Mouse (Mus musculus) heart, embryonic 16.5 days (tissue): ENCODE measurements at regions not wholly inside any gene's neighbourhood (a gene's known extent, or its start where the extent isn't known, plus 50 kb on each side); places are given as distances from the start of the nearest gene placed in this dataset.

Source experiments
- ATAC-seq: fragments of 200-750 bp; cut with Nextera tagmentation; replicated peaks from 2 replicates; pipeline ENCODE4 v1.8.0; 2017; ENCODE audit warnings: moderate number of reproducible peaks; ENCODE audit not compliant: insufficient read depth, low FRiP score; ENCODE audit errors: extremely low read depth
- H3K27ac ChIP-seq: fragments of 300-500 bp; sonication (generic); 2 replicates; pipeline ENCODE4 v1.5.1; 2014; ENCODE audit warnings: mild to moderate bottlenecking, low read length, control low read depth, moderate library complexity
- H3K27me3 ChIP-seq: fragments of 300-500 bp; sonication (generic); 2 replicates; pipeline ENCODE4 v1.6.1; 2014; ENCODE audit warnings: low read length, mixed read lengths; ENCODE audit not compliant: control insufficient read depth, insufficient read depth
- H3K36me3 ChIP-seq: fragments of 300-500 bp; sonication (generic); 2 replicates; pipeline ENCODE4 v1.6.1; 2014; ENCODE audit not compliant: control insufficient read depth, insufficient read depth
- H3K4me1 ChIP-seq: fragments of 300-500 bp; sonication (generic); 2 replicates; pipeline ENCODE4 v1.6.1; 2014; ENCODE audit warnings: low read length, mixed read lengths; ENCODE audit not compliant: control insufficient read depth, insufficient read depth
- H3K4me2 ChIP-seq: fragments of 300-500 bp; sonication (generic); 2 replicates; pipeline ENCODE4 v1.6.1; 2014; ENCODE audit warnings: low read depth, mild to moderate bottlenecking, control low read depth, low read length
- H3K4me3 ChIP-seq: fragments of 300-500 bp; sonication (generic); 2 replicates; pipeline ENCODE4 v1.5.1; 2014; ENCODE audit warnings: mild to moderate bottlenecking, control low read depth, low read length
- H3K9ac ChIP-seq: fragments of 300-500 bp; sonication (generic); 2 replicates; pipeline ENCODE4 v1.6.1; 2014; ENCODE audit warnings: low read length, control low read depth
- H3K9me3 ChIP-seq: fragments of 300-500 bp; sonication (generic); replicated peaks from 2 replicates; pipeline ENCODE4 v1.6.1; 2016; ENCODE audit warnings: low read length; ENCODE audit not compliant: control insufficient read depth
- WGBS: fragments of 180-500 bp; shearing (Covaris S2); extraction: QIAGEN DNeasy Blood & Tissue Kit; methylation state at CpG from one replicate; pipeline ENCODE4 v1.1.7; 2014; 5-methylcytosine and 5-hydroxymethylcytosine counted together

DNA sequence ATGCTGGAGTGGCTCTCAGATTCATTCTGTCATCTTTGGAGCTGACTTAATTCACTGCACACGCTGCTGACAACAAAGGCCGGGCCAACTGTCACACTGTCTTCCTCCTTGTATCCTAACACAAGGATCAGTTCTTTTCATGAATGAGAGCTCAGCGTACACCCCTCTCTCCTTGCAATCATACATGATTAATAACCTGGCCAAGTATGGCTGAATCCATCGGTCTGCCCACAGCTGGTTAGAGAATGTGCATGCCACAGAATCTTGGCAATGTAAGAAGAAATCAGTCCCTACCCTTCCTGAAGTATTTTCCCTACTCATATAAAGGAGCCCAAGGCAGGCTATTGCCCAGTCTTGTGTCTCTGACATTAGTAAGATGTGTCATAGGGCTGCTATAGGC, 387.4 kb upstream of the Clint1 start:
- Histone ChIP-seq H3K36me3 (no peaks in the 10 kb centered on the region), H3K27me3 (no peaks in the 10 kb centered on the region), H3K9ac (no peak overlapping the region), H3K9me3 (no peaks in the 10 kb centered on the region), H3K27ac (no peak overlapping the region), H3K4me2 (no peak overlapping the region), H3K4me3 (no peak overlapping the region), H3K4me1 (no peaks in the 10 kb centered on the region)
- 68% methylated on average over 4 of the region's 4 CpGs for WGBS
- ATAC-seq, result no peak

DNA sequence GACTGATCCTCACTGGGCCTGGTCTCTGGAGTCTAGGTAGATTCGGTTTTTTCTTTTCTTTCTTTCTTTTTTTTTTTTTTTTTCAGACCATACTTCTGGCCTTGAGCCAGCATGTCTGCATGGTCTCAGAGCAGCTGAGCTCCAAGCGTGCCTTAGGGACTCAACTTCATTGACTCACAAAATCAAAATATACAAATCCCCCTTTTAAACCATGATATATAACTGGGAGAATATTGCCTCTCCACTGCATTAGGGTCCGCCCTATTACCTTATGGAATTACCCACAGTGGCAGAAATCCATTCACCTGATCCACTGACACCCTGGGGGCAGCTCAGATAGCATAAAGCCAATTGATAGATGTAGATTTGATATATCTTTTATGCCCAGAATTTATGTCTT, 385.5 kb upstream of the Clint1 start:
- WGBS, result 64% methylated on average over 3 of the region's 3 CpGs
- Histone ChIP-seq H3K9me3 (no peaks in the 10 kb centered on the region), H3K27me3 (no peaks in the 10 kb centered on the region), H3K27ac (no peak overlapping the region), H3K9ac (no peak overlapping the region), H3K36me3 (no peaks in the 10 kb centered on the region), H3K4me1 (no peaks in the 10 kb centered on the region), H3K4me2 (no peak overlapping the region), H3K4me3 (no peak overlapping the region)
- no peak for ATAC-seq

DNA sequence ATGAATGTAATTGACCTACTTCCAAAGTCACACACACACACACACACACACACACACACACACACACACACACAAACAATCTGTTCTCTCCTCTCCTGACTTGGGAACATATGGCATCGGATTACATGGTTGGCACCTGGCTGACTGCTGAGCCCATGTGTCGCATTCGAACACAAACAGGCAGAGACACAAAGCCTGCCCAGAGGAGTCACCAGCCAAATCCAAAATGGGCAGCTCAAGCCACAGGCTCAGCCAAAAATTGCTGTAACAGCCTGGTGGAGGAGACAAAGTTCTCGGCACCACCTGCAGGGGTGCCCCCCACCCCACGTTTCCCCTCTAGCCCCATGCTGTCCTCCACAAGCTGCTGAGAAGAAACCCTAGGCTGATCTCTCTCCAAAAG, 379.7 kb upstream of the Clint1 start:
- H3K9me3 ChIP-seq, result no peaks in the 10 kb centered on the region
- ATAC-seq, result no peak
- no peaks in the 10 kb centered on the region for H3K27me3 ChIP-seq
- H3K27ac ChIP-seq, result no peak overlapping the region
- H3K4me1 ChIP-seq, result no peaks in the 10 kb centered on the region
- H3K9ac ChIP-seq, result no peak overlapping the region
- no peak overlapping the region for H3K4me2 ChIP-seq
- H3K4me3 ChIP-seq, result no peak overlapping the region
- 71% methylated on average over 5 of the region's 5 CpGs for WGBS
- no peaks in the 10 kb centered on the region for H3K36me3 ChIP-seq

DNA sequence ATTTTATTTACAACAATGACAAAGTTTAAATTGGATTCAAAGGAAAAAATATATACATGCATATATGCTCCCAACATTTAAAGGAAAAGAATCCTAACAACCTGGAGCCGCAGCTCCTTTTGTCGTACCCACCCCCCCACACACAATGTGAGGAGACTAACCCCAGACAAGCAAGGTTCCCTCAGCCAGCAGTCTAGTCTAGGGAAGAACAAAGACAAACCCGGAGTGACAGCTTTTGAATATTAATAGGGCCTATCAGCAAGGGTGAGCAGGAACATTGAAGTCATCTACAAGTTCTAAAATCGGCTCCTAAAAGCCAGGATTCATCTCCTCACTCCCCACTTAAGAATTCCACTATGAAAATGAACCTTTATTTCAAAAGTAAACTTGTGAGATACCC, 374.9 kb upstream of the Clint1 start:
- Histone ChIP-seq H3K36me3 (no peaks in the 10 kb centered on the region), H3K27me3 (no peaks in the 10 kb centered on the region), H3K9me3 (no peaks in the 10 kb centered on the region), H3K4me2 (no peak overlapping the region), H3K4me1 (no peaks in the 10 kb centered on the region), H3K9ac (no peak overlapping the region), H3K4me3 (no peak overlapping the region), H3K27ac (no peak overlapping the region)
- 65% methylated on average over 4 of the region's 4 CpGs for WGBS
- ATAC-seq, result no peak

DNA sequence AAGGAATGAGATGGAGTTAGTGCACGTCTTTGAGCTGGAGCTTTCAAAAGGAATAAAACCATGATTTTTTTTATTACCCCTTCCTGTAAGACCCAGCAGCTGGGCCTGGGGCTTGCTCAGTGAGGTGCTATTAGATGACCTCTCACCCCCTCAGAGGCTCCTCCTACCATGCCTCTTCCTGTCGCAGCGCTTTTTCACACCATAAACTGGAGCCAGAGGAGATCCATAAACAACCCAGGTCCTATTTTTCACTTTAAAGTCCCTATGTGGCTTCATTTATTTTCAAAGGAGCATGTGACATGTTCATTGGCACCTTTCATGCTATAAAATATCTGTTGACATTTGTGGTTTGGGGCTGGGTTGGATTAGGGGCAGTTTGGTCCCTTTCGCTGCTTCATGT, 365.9 kb upstream of the Clint1 start:
- Histone ChIP-seq H3K27me3 (no peaks in the 10 kb centered on the region), H3K9ac (no peak overlapping the region), H3K4me1 (no peaks in the 10 kb centered on the region), H3K36me3 (no peaks in the 10 kb centered on the region), H3K4me3 (no peak overlapping the region), H3K27ac (no peak overlapping the region), H3K9me3 (no peaks in the 10 kb centered on the region), H3K4me2 (no peak overlapping the region)
- ATAC-seq, result no peak
- WGBS, result 86% methylated on average over 4 of the region's 4 CpGs

DNA sequence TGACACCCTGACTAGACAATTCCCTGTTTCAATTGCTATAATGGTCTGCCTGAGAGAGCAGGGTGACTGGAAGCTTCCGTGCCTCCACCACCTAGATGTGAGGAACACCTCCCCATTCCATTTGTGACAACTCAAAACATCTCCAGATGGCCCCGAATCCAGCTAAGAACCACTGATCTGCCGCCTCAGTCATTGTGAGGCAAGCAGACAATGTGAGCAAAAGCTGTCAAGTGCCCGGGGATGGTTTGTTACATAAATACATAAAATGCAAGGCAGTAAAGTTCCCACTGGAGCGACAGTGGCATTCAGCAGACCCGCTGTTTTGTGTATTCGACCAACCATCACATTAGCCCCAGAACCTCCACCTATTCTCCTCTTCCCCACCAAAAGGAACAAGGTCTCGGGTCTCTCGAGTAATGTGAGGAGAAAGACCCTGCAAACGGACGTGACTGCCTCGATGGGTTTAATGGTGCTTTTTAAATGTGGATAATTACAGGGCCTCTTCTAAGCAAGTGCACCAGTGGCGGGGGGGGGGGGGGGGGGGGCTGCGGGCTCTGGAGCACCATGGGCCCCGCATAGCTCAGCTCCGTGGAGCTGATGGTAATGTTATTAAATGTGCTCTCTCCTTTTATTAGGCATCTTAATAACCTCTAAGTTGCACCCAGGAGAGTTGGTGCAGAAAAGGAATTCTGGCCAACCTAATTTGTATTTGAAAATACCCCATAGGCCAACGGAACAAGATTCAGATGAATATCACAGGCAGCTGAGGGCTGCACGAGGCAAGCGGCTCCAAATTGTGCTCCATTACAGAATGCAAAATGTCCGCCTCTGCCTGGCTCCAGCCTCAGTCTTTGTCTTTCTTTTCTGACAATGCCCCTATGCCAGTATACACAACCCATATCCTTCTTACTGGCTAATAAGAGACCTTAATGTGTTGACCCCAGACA, 360.6 kb upstream of the Clint1 start:
- no peaks in the 10 kb centered on the region for H3K9me3 ChIP-seq
- H3K4me1 ChIP-seq, result no peaks in the 10 kb centered on the region
- H3K9ac ChIP-seq, result no peak overlapping the region
- no peaks in the 10 kb centered on the region for H3K27me3 ChIP-seq
- ATAC-seq, result no peak
- no peak overlapping the region for H3K4me3 ChIP-seq
- no peaks in the 10 kb centered on the region for H3K36me3 ChIP-seq
- H3K27ac ChIP-seq, result no peak overlapping the region
- WGBS, result 79% methylated on average over 19 of the region's 20 CpGs
- no peak overlapping the region for H3K4me2 ChIP-seq

DNA sequence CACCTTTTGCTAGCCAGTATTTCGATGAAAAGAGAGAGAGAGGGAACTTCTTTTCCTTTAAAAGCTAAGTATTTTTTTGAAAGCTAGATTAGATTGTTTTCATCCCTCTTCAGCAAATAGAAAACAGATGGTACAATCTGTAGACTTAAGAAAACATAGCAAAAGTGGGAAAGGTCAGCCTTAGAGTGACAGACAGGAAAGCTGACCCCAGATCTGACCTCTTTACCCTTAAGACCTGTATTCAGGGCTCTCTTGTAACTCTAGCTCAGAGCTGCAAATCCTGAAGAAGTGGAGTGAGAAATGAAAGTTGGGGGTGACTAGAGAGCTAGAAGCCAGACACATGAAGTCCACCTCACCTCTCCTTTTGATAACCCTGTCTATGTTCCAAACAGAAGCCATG, 356.6 kb upstream of the Clint1 start:
- no peak for ATAC-seq
- Histone ChIP-seq H3K27ac (no peak overlapping the region), H3K9ac (no peak overlapping the region), H3K9me3 (no peaks in the 10 kb centered on the region), H3K4me2 (no peak overlapping the region), H3K36me3 (no peaks in the 10 kb centered on the region), H3K4me3 (no peak overlapping the region), H3K4me1 (no peaks in the 10 kb centered on the region), H3K27me3 (no peaks in the 10 kb centered on the region)
- 40% methylated on average over 1 of the region's 1 CpGs for WGBS

DNA sequence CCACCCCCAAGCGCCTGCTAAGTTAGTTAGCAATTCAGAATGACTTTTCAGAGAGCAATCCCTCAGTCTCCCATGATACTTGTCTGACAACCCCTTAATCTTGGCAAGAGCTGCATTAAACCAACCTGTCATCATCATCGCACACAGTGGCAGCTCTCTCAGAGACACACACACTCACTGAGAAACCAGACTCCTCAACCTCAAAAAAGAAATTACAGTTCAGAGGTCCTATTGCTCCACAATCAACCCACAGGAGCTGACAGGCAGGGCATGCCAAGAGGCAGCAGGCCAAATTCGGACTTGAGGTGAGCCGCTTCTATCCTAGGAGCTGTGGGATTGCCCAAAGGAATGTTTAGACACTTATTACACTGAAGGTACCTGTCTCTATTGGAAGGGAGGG, 343.3 kb upstream of the Clint1 start:
- Histone ChIP-seq H3K36me3 (no peaks in the 10 kb centered on the region), H3K4me3 (no peak overlapping the region), H3K9ac (no peak overlapping the region), H3K4me1 (no peaks in the 10 kb centered on the region; the same call in 1 of the 2 replicates), H3K27me3 (no peaks in the 10 kb centered on the region), H3K27ac (no peak overlapping the region), H3K9me3 (peaks cover 5% of the 10 kb centered on the region), H3K4me2 (no peak overlapping the region)
- WGBS, result 36% methylated on average over 4 of the region's 4 CpGs
- no peak for ATAC-seq

DNA sequence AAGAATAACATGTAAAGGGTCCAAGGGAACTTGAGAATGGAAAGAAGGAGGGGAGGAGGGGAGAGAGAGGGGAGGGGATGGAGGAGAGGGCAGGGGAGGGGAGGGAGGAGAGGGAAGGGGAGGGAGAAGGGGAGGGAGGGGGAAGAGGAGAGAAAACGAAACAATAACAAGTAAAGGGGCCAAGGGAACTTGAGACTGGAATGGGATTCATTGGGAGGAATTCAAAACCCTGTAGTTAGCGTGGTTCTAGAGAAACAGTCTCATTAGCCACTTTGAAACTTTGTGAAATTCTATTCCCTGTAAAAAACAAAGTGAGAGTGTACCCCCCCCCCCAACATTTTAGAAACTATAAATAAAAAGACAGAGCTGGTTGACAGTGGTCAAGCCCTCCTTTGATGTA, 342.6 kb upstream of the Clint1 start:
- Histone ChIP-seq H3K4me1 (no peaks in the 10 kb centered on the region; the same call in 1 of the 2 replicates), H3K9me3 (peaks cover 5% of the 10 kb centered on the region), H3K36me3 (no peaks in the 10 kb centered on the region), H3K4me3 (no peak overlapping the region), H3K27me3 (no peaks in the 10 kb centered on the region), H3K27ac (no peak overlapping the region), H3K9ac (no peak overlapping the region), H3K4me2 (no peak overlapping the region)
- ATAC-seq, result no peak
- WGBS, result 44% methylated on average over 2 of the region's 2 CpGs
